Mouse (Mus musculus): Measurements from ENCODE around the gene Cnst.

GRCm38 (mm10) chr1:179592972-179593371 is 46.8 kb downstream of the Cnst start:
- peak; percentile 72 for TF ChIP-seq CTCF (IDR thresholded peaks at IDR 0.05; ENCODE audit: low read depth)
- no peak for TF ChIP-seq EP300 (IDR thresholded peaks at IDR 0.05; ENCODE audit: low read depth)

Data from liver, embryonic 14.5 days (tissue).